Mouse (Mus musculus) intestine, postnatal 0 days (tissue): ENCODE measurements around the gene Sirt1. TPM values are rescaled to one million over a fixed set of nuclear protein-coding genes. Genes with fewer than 3 reads are reported as not detected.

ENCODE experiments used
- ATAC-seq: fragments of 200-750 bp; cut with Nextera tagmentation; 2 replicates; pipeline ENCODE4 v1.8.0; 2017; ENCODE audit warnings: mild to moderate bottlenecking, moderate TSS enrichment, moderate library complexity
- H3K27ac ChIP-seq: fragments of 300-500 bp; sonication (generic); 2 replicates; pipeline ENCODE4 v1.5.1; 2014; ENCODE audit warnings: mild to moderate bottlenecking, low read depth, low read length, moderate library complexity
- H3K27me3 ChIP-seq: fragments of 300-500 bp; sonication (generic); replicated peaks from 2 replicates; pipeline ENCODE4 v1.6.1; 2014; ENCODE audit warnings: low read length, mixed read lengths; ENCODE audit not compliant: control insufficient read depth, insufficient read depth
- H3K36me3 ChIP-seq: fragments of 300-500 bp; sonication (generic); 2 replicates; pipeline ENCODE4 v1.6.1; 2014; ENCODE audit warnings: mild to moderate bottlenecking, moderate library complexity; ENCODE audit not compliant: control insufficient read depth, insufficient read depth
- H3K4me1 ChIP-seq: fragments of 300-500 bp; sonication (generic); replicated peaks from 2 replicates; pipeline ENCODE4 v1.6.1; 2014; ENCODE audit warnings: antibody characterized with exemption, low read length, mixed read lengths; ENCODE audit not compliant: control insufficient read depth, insufficient read depth
- H3K4me2 ChIP-seq: fragments of 300-500 bp; sonication (generic); replicated peaks from 2 replicates; pipeline ENCODE4 v1.6.1; 2014; ENCODE audit warnings: low read depth, mild to moderate bottlenecking, moderate library complexity
- H3K4me3 ChIP-seq: fragments of 300-500 bp; sonication (generic); 2 replicates; pipeline ENCODE4 v1.5.1; 2014; ENCODE audit warnings: low read depth, low read length
- H3K9ac ChIP-seq: fragments of 300-500 bp; sonication (generic); 2 replicates; pipeline ENCODE4 v1.6.1; 2014; ENCODE audit warnings: mild to moderate bottlenecking, low read depth, low read length
- H3K9me3 ChIP-seq: fragments of 300-500 bp; sonication (generic); 2 replicates; pipeline ENCODE4 v1.6.1; 2016; ENCODE audit warnings: mixed run types; ENCODE audit not compliant: control insufficient read depth
- CTCF ChIP-seq: sonication (generic); IDR thresholded peaks from 2 replicates; pipeline ENCODE4 v1.5.1; 2016; ENCODE audit warnings: low read depth, mild to moderate bottlenecking, control low read depth, antibody characterized with exemption, moderate library complexity
- WGBS: fragments of 180-500 bp; shearing (Covaris S2); extraction: QIAGEN DNeasy Blood & Tissue Kit; methylation state at CpG from one replicate; pipeline ENCODE4 v1.1.7; 2014; 5-methylcytosine and 5-hydroxymethylcytosine counted together
- polyA plus RNA-seq: library from polyadenylated mRNA; unstranded; fragments of >200 nt; fragmentation: Nextera tagmentation; extraction: Ambion mirVana; gene quantifications from 2 replicates; pipeline ENCODE4 v1.2.1, GENCODE M21; 2015

Gene Sirt1
- polyA plus RNA-seq, 1 experiment from 2014 or later: 3.9 TPM

GRCm38 (mm10) chr10:63272868-63273267 is 108.6 kb downstream of the Sirt1 start:
- 93% methylated on average over 5 of the region's 5 CpGs for WGBS
- no peak overlapping the region for H3K27ac ChIP-seq
- no peak overlapping the region for H3K9ac ChIP-seq
- no peak for ATAC-seq
- no peaks in the 10 kb centered on the region for H3K9me3 ChIP-seq
- no peaks in the 10 kb centered on the region for H3K27me3 ChIP-seq
- H3K4me1 ChIP-seq: no peaks in the 10 kb centered on the region
- no peak for TF ChIP-seq CTCF
- H3K4me2 ChIP-seq: no peak overlapping the region
- H3K36me3 ChIP-seq: peaks cover 41% of the 10 kb centered on the region
- H3K4me3 ChIP-seq: no peak overlapping the region

DNA sequence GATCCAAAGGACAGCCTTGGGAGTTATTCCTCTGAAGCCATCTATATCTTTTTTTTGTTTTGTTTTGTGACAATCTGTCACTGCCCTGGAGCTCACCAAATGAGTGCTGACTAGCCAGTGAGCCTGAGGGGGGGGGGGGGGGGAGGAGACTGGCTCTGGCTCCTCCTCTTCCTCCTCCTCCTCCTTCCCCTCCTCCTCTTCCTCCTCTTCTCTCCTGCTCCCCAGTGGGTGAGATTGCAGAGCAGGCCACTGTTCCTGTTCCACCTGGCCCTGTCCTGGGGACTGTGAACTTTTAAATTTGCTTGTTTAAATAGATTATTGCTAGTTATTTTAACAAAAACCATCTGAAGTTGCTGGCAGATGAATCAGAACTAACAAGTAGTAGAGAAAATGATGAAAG is 109.1 kb downstream of the Sirt1 start:
- Histone ChIP-seq H3K36me3 (peaks cover 39% of the 10 kb centered on the region), H3K27me3 (no peaks in the 10 kb centered on the region), H3K4me2 (no peak overlapping the region), H3K4me1 (no peaks in the 10 kb centered on the region), H3K27ac (no peak overlapping the region), H3K9me3 (no peaks in the 10 kb centered on the region), H3K9ac (no peak overlapping the region), H3K4me3 (no peak overlapping the region)
- TF ChIP-seq CTCF: no peak
- ATAC-seq: no peak

Other genes with a start within 250 kb of the Sirt1 start
- 0.03 and 0.05 TPM in 2 replicates for gene Mypn, start 177.8 kb downstream of the Sirt1 start, polyA plus RNA-seq
- gene Herc4, start 137.9 kb downstream of the Sirt1 start, polyA plus RNA-seq: 19.2 and 21.4 TPM in 2 replicates
- gene Dnajc12, start 739 bp upstream of the Sirt1 start, polyA plus RNA-seq: 5.3 and 6.4 TPM in 2 replicates
- gene Gm7075, start 40.1 kb upstream of the Sirt1 start, polyA plus RNA-seq: not detected in 2 replicates
- 0.33 and 0.55 TPM in 2 replicates for gene Ctnna3, start 48.4 kb upstream of the Sirt1 start, polyA plus RNA-seq